Mouse (Mus musculus) erythroblast, embryonic 14.5 days (primary cell): ENCODE measurements around the gene Lrmda.

Experiments
- GATA1 ChIP-seq: IDR thresholded peaks from 2 replicates; pipeline ENCODE4 v1.6.1; 2012; ENCODE audit warnings: low read length, inconsistent platforms, mixed read lengths
- TAL1 ChIP-seq: IDR thresholded peaks from 3 replicates; pipeline ENCODE4 v1.6.1; 2012; ENCODE audit warnings: low read length, inconsistent platforms, mixed read lengths

- TF ChIP-seq GATA1 (no peak), TAL1 (no peak)
These were observed 566.8 kb downstream of the Lrmda start for GRCm38 (mm10) chr14:22586281-22586680.
